Mouse (Mus musculus): ENCODE measurements around the gene Dnhd1. TPM values are rescaled to one million over a fixed set of nuclear protein-coding genes. Genes with fewer than 3 reads are reported as not detected.

The Dnhd1 gene
- total and polyA plus RNA-seq, 3 experiments = 0.02 to 2.2 (median 2.1) TPM

DNA sequence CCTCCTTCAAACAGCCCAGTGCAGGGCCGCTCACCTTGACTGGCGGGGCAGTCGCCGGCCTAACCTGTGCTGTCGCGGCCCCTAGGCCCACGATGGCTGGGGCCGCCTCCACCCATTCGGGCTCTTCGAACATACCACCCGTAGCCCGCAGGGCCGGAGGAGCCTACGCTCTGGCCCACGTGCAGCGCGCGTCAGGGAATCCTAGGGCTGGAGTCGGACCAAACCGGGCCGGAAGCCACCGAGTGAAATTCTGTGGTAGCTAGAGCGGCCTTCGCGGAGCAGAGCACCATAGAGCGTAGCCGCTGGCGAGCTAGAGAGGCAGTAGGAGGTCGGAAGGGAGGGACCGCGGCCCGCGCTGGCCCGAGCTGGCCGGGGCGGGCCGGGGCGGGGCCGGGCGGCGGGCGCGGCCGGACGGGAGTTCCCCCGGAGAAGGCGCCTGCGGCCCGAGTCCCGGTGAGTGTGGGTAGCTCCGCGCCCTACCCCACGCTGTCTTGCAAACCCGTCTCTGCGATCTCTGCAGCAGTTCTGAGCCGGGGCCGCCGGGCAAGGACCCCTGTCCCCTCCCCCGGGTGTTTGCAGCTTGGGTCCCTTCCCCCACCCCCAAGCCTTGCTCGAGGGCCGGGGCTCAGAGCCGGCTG lies 85.8 kb downstream of the Dnhd1 start, which contains the start of gene Ilk:
Gene Ilk (plus strand): TSS at position 329 of the 638 bp plus-strand sequence.
- peak; percentile 77 for DNase-seq (ENCODE audit: low spot score)
- H3K4me3 ChIP-seq (ENCODE audit: low read depth, low read length) = peak within 1 kb of the TSS; percentile 82
- no peaks in the 10 kb centered on the region for H3K9me3 ChIP-seq (replicated peaks)
- H3K27me3 ChIP-seq (ENCODE audit: insufficient read depth, low read length) = no peaks in the 10 kb centered on the region
- peaks cover 73% of the 10 kb centered on the region for H3K4me1 ChIP-seq (ENCODE audit: insufficient read depth, low read depth, low read length)
- peak; percentile 92 for ATAC-seq (ENCODE audit: extremely low read depth, insufficient number of reproducible peaks, low FRiP score, poor library complexity, severe bottlenecking)
- peaks cover 66% of the 10 kb centered on the region for H3K36me3 ChIP-seq (replicated peaks)
- TF ChIP-seq TAL1 (conservative IDR thresholded peaks at IDR 0.05; ENCODE audit: low read depth, low read length) = no peak
- no peak for TF ChIP-seq GATA2 (IDR thresholded peaks at IDR 0.05; ENCODE audit: borderline replicate concordance, low read depth, low read length)
- TF ChIP-seq POLR2AphosphoS5 (IDR thresholded peaks at IDR 0.05; ENCODE audit: insufficient replicate concordance, low read depth, low read length) = no peak
- no peak for TF ChIP-seq GATA1 (IDR thresholded peaks at IDR 0.05; ENCODE audit: borderline replicate concordance, low read length)
- no peak for TF ChIP-seq CTCF (IDR thresholded peaks at IDR 0.05; ENCODE audit: low read depth, low read length)

DNA sequence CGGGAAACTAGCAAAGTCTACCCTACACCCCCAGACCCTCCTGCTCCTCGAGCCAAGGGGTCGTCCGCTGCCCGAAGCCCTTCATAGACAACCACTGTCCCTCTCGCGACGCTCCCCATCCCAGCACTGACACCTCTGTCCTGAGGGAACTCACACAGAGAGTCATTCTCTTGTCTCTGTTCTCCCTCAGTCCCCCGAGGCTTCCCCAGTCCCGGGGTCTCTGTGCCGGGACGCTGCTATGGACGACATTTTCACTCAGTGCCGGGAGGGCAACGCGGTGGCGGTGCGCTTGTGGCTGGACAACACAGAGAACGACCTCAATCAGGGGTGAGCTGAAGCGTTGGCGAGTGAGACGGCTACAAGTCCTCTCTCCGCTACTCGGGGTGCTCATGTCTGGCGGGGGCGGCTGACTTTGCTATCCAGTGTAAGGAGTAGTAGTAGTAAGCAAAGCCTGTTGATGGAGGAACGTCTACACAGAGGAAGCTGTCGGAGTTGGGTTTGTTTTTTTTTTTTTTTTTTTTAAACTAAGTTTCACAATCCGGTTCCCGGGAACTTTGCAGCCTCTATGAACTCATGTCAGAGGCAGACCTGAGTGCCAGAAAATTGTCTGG lies 86.4 kb downstream of the Dnhd1 start, which contains the start of gene Rrp8:
Gene Rrp8 (minus strand): TSS at position 475 of the 611 bp plus-strand sequence.
- H3K27me3 ChIP-seq (ENCODE audit: insufficient read depth, low read length) = no peaks in the 10 kb centered on the region
- peak within 1 kb of the TSS; percentile 82 for H3K4me3 ChIP-seq (ENCODE audit: low read depth, low read length)
- peak; percentile 43 for DNase-seq (ENCODE audit: low spot score)
- H3K4me1 ChIP-seq (ENCODE audit: insufficient read depth, low read depth, low read length) = peaks cover 79% of the 10 kb centered on the region
- H3K36me3 ChIP-seq (replicated peaks) = peaks cover 66% of the 10 kb centered on the region
- TF ChIP-seq TAL1 (conservative IDR thresholded peaks at IDR 0.05; ENCODE audit: low read depth, low read length) = no peak
- TF ChIP-seq POLR2AphosphoS5 (IDR thresholded peaks at IDR 0.05; ENCODE audit: insufficient replicate concordance, low read depth, low read length) = no peak
- H3K9me3 ChIP-seq (replicated peaks) = no peaks in the 10 kb centered on the region
- ATAC-seq (ENCODE audit: extremely low read depth, insufficient number of reproducible peaks, low FRiP score, poor library complexity, severe bottlenecking) = peak; percentile 19; the same call in 1 of the 2 replicates

DNA sequence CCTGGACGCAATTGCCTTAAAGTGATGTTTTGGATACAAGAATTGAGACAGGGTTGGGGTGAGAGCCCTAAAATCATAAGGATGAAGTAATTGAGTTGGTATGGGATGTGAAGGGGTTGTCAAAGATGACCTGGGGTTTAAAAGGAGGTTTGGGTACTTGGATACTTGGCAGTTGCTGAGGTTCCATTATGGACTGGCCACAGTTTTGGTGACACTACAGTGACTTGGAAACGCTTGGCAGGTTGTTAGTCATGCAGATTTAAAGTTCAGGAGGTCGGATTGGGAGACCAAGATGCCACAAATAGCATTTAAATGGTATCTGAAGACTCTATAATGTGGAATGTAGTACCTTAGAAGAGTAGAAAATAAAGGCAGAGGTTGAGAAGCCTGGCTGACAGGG lies 87.0 kb downstream of the Dnhd1 start:
- TF ChIP-seq TAL1 (conservative IDR thresholded peaks at IDR 0.05; ENCODE audit: low read depth, low read length) (no peak), POLR2AphosphoS5 (IDR thresholded peaks at IDR 0.05; ENCODE audit: insufficient replicate concordance, low read depth, low read length) (no peak), GATA1 (IDR thresholded peaks at IDR 0.05; ENCODE audit: borderline replicate concordance, low read length) (no peak), GATA2 (IDR thresholded peaks at IDR 0.05; ENCODE audit: borderline replicate concordance, low read depth, low read length) (no peak), CTCF (IDR thresholded peaks at IDR 0.05; ENCODE audit: low read depth, low read length) (no peak)
- no peak for DNase-seq (ENCODE audit: low spot score)
- ATAC-seq (ENCODE audit: extremely low read depth, insufficient number of reproducible peaks, low FRiP score, poor library complexity, severe bottlenecking) = no peak
- no peaks in the 10 kb centered on the region for H3K9me3 ChIP-seq (replicated peaks)
- peak overlapping the region; percentile 82 for H3K4me3 ChIP-seq (ENCODE audit: low read depth, low read length)
- no peaks in the 10 kb centered on the region for H3K27me3 ChIP-seq (ENCODE audit: insufficient read depth, low read length)
- H3K36me3 ChIP-seq (replicated peaks) = peaks cover 66% of the 10 kb centered on the region
- H3K4me1 ChIP-seq (ENCODE audit: insufficient read depth, low read depth, low read length) = peaks cover 83% of the 10 kb centered on the region

DNA sequence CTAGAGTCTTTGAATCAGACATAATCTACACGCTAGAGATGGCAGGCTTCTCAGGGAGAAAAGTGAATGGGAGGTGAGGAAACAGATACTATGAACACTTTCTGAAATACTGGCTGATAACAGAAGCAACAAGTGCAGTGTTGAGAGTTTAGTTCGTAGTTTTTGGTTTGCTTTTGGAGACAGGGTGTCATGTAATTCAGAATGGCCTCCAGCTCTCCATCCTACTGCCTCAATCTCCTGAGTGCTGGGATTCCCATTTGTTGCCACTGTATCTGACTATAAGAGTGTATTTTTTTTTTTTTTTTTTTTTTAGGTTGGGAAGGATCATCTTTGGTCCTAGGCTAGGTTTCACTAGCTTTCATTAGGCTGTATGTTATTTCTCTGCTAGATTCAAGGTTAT lies 87.7 kb downstream of the Dnhd1 start:
- H3K4me1 ChIP-seq (ENCODE audit: insufficient read depth, low read depth, low read length) = peaks cover 87% of the 10 kb centered on the region

DNA sequence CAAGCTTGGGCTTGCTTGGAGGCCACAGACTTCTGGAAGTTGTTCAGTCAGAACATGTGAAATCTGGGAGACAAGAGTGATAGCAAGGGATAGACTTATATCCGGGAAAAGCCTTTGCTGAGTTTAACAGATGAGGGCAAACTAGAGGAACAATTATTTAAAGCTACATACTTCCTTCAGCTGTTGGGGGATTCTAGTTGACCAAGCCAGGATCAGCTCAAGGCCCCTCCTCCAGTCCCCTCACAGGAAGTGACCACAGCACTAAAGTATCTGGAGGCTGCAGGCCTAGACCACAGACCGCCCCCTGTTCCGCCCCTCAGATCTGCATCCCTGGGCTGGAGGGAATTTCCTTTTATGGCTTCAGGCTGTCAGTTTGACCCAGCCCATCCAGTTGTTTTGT lies 88.3 kb downstream of the Dnhd1 start:
- Histone ChIP-seq H3K9me3 (replicated peaks) (no peaks in the 10 kb centered on the region), H3K4me3 (ENCODE audit: low read depth, low read length) (peak overlapping the region; percentile 44; the same call in 1 of the 2 replicates), H3K27me3 (ENCODE audit: insufficient read depth, low read length) (no peaks in the 10 kb centered on the region), H3K36me3 (replicated peaks) (peaks cover 61% of the 10 kb centered on the region), H3K4me1 (ENCODE audit: insufficient read depth, low read depth, low read length) (peaks cover 82% of the 10 kb centered on the region)
- DNase-seq (ENCODE audit: low spot score) (peak; percentile 63), ATAC-seq (ENCODE audit: extremely low read depth, insufficient number of reproducible peaks, low FRiP score, poor library complexity, severe bottlenecking) (no peak)
- TF ChIP-seq CTCF (IDR thresholded peaks at IDR 0.05; ENCODE audit: low read depth, low read length) = no peak

More for the DNA sequence above, 87.7 kb downstream of the Dnhd1 start:
- H3K9me3 ChIP-seq (replicated peaks) = no peaks in the 10 kb centered on the region
- no peak for ATAC-seq (ENCODE audit: extremely low read depth, insufficient number of reproducible peaks, low FRiP score, poor library complexity, severe bottlenecking)
- H3K36me3 ChIP-seq (replicated peaks) = peaks cover 66% of the 10 kb centered on the region
- TF ChIP-seq CTCF (IDR thresholded peaks at IDR 0.05; ENCODE audit: low read depth, low read length) (no peak), GATA1 (IDR thresholded peaks at IDR 0.05; ENCODE audit: borderline replicate concordance, low read length) (no peak), GATA2 (IDR thresholded peaks at IDR 0.05; ENCODE audit: borderline replicate concordance, low read depth, low read length) (no peak), TAL1 (conservative IDR thresholded peaks at IDR 0.05; ENCODE audit: low read depth, low read length) (no peak), POLR2AphosphoS5 (IDR thresholded peaks at IDR 0.05; ENCODE audit: insufficient replicate concordance, low read depth, low read length) (no peak)
- H3K27me3 ChIP-seq (ENCODE audit: insufficient read depth, low read length) = no peaks in the 10 kb centered on the region
- no peak overlapping the region; the same call in 1 of the 2 replicates for H3K4me3 ChIP-seq (ENCODE audit: low read depth, low read length)
- DNase-seq (ENCODE audit: low spot score) = no peak

DNA sequence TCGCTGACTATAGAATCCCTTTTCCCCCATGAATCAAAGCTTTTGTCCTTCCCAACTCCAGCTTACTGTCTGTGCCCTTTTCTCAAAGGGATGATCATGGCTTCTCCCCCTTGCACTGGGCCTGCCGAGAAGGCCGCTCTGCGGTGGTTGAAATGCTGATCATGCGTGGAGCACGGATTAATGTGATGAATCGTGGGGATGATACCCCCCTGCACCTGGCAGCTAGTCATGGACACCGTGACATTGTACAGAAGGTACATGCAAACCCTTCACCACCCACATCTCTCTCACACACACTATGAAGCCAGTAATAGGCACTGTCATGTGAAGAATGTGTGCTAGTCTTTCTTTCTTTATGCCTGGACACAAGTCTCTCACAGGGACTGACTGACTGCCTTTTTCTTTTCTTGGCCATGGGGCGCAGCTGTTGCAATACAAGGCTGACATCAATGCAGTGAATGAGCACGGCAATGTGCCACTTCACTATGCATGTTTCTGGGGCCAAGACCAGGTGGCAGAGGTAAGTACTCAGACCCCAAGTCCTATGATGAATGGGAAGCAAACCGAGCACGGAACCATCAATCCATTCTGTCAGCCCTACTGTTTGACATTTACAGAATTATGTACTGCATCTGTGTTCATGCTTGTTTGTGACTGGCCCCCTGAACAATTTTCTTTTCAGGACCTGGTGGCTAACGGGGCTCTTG lies 89.6 kb downstream of the Dnhd1 start:
- Histone ChIP-seq H3K4me3 (ENCODE audit: low read depth, low read length) (no peak overlapping the region), H3K36me3 (replicated peaks) (peaks cover 51% of the 10 kb centered on the region), H3K27me3 (ENCODE audit: insufficient read depth, low read length) (no peaks in the 10 kb centered on the region), H3K4me1 (ENCODE audit: insufficient read depth, low read depth, low read length) (peaks cover 79% of the 10 kb centered on the region), H3K9me3 (replicated peaks) (no peaks in the 10 kb centered on the region)
- no peak for ATAC-seq (ENCODE audit: extremely low read depth, insufficient number of reproducible peaks, low FRiP score, poor library complexity, severe bottlenecking)
- no peak for DNase-seq (ENCODE audit: low spot score)
- TF ChIP-seq GATA2 (IDR thresholded peaks at IDR 0.05; ENCODE audit: borderline replicate concordance, low read depth, low read length) (no peak), TAL1 (conservative IDR thresholded peaks at IDR 0.05; ENCODE audit: low read depth, low read length) (no peak), CTCF (IDR thresholded peaks at IDR 0.05; ENCODE audit: low read depth, low read length) (no peak), GATA1 (IDR thresholded peaks at IDR 0.05; ENCODE audit: borderline replicate concordance, low read length) (no peak), POLR2AphosphoS5 (IDR thresholded peaks at IDR 0.05; ENCODE audit: insufficient replicate concordance, low read depth, low read length) (peak; percentile 86)

Measured in G1E (cell line).